Mouse (Mus musculus) thymus, postnatal 0 days (tissue): Measurements from ENCODE around the gene Xpo5. TPM values are rescaled to one million over a fixed set of nuclear protein-coding genes. Genes with fewer than 3 reads are reported as not detected.

Source experiments
- DNase-seq: peaks from one replicate; pipeline ENCODE4 v3.0.0-alpha.2; 2015; ENCODE audit warnings: low spot score
- polyA plus RNA-seq: library from polyadenylated mRNA; unstranded; fragments of >200 nt; fragmentation: Nextera tagmentation; extraction: Ambion mirVana; gene quantifications from 2 replicates; pipeline ENCODE4 v1.2.1, GENCODE M21; 2015

Xpo5 gene
- polyA plus RNA-seq: 25.2 and 26.8 TPM in 2 replicates

- peak; percentile 96 for DNase-seq
Observed at GRCm38 (mm10) chr17:46202421-46203071, at the start of gene Xpo5, which contains the start of gene Polh. Gene Xpo5 (plus strand): TSS chr17:46202782. Gene Polh (minus strand): TSS chr17:46202645.

- peak; percentile 95 for DNase-seq
Observed at GRCm38 (mm10) chr17:46152847-46153782, 49.5 kb upstream of the Xpo5 start, which contains the start of gene Mad2l1bp. Gene Mad2l1bp (minus strand): TSS chr17:46153553.

- DNase-seq: no peak
Observed at GRCm38 (mm10) chr17:46154336-46154735, 48.2 kb upstream of the Xpo5 start.

- DNase-seq: no peak
Observed at GRCm38 (mm10) chr17:46156680-46157079, 45.9 kb upstream of the Xpo5 start.

GRCm38 (mm10) chr17:46157131-46157530, 45.5 kb upstream of the Xpo5 start:
- no peak for DNase-seq

- DNase-seq: no peak
Observed at GRCm38 (mm10) chr17:46159236-46159635, 43.3 kb upstream of the Xpo5 start.

- peak; percentile 92 for DNase-seq
Observed at GRCm38 (mm10) chr17:46160090-46160662, 42.4 kb upstream of the Xpo5 start.

- peak; percentile 99 for DNase-seq
Observed at GRCm38 (mm10) chr17:46160686-46161085, 41.9 kb upstream of the Xpo5 start, which contains the start of gene Gtpbp2. Gene Gtpbp2 (plus strand): TSS chr17:46161032.

GRCm38 (mm10) chr17:46161179-46161578, 41.4 kb upstream of the Xpo5 start:
- DNase-seq: peak; percentile 62

- no peak for DNase-seq
Observed at GRCm38 (mm10) chr17:46161710-46162109, 40.9 kb upstream of the Xpo5 start.

- no peak for DNase-seq
Observed at GRCm38 (mm10) chr17:46162551-46162950, 40.0 kb upstream of the Xpo5 start.

GRCm38 (mm10) chr17:46162951-46163421, 39.6 kb upstream of the Xpo5 start:
- DNase-seq: peak; percentile 83

- no peak for DNase-seq
Observed at GRCm38 (mm10) chr17:46164301-46164700, 38.3 kb upstream of the Xpo5 start.

- DNase-seq: no peak
Observed at GRCm38 (mm10) chr17:46164791-46165190, 37.8 kb upstream of the Xpo5 start.

GRCm38 (mm10) chr17:46165460-46165859, 37.1 kb upstream of the Xpo5 start:
- DNase-seq: no peak

GRCm38 (mm10) chr17:46166270-46166669, 36.3 kb upstream of the Xpo5 start:
- DNase-seq: no peak

GRCm38 (mm10) chr17:46167014-46167413, 35.6 kb upstream of the Xpo5 start:
- DNase-seq: no peak

GRCm38 (mm10) chr17:46168318-46168717, 34.3 kb upstream of the Xpo5 start:
- no peak for DNase-seq

- no peak for DNase-seq
Observed at GRCm38 (mm10) chr17:46168768-46169167, 33.8 kb upstream of the Xpo5 start.

- peak; percentile 63 for DNase-seq
Observed at GRCm38 (mm10) chr17:46170538-46170937, 32.0 kb upstream of the Xpo5 start.

- DNase-seq: no peak
Observed at GRCm38 (mm10) chr17:46182273-46182672, 20.3 kb upstream of the Xpo5 start.

GRCm38 (mm10) chr17:46188829-46189228, 13.8 kb upstream of the Xpo5 start:
- DNase-seq: no peak
